Mouse (Mus musculus) heart, postnatal 10 days (tissue): ENCODE measurements around the gene Prkag2. TPM values are rescaled to one million over a fixed set of nuclear protein-coding genes. Genes with fewer than 3 reads are reported as not detected.

Experiments used
- DNase-seq, 2 experiments: peaks; one replicate each; pipeline ENCODE4 v3.0.0; 2021
- intact Hi-C: fragments of 180-260 bp; cut with DNase I; formaldehyde crosslinking; loops from one replicate; pipeline ENCODE4 v1.15.1; 2025
- total RNA-seq, 2 experiments: library from RNA; stranded (reverse); gene quantifications; 2 replicates each; pipeline ENCODE4 v1.2.3; 2021

Prkag2 gene
- total RNA-seq, 2 experiments from 2014 or later, result 82.5 to 85.2 TPM

GRCm38 (mm10) chr5:24935446-24935845 is 165.0 kb downstream of the Prkag2 start:
- no peak for DNase-seq

GRCm38 (mm10) chr5:24933760-24934159 is 166.7 kb downstream of the Prkag2 start:
- DNase-seq, result no peak
- intact Hi-C loops, result no loop called here

More at GRCm38 (mm10) chr5:24935446-24935845, 165.0 kb downstream of the Prkag2 start:
- intact Hi-C loops, result no loop called here

- intact Hi-C loops, result no loop called here
- DNase-seq, result no peak
These were observed 168.8 kb downstream of the Prkag2 start for GRCm38 (mm10) chr5:24931578-24932185.

GRCm38 (mm10) chr5:24930831-24931577 is 169.4 kb downstream of the Prkag2 start:
- intact Hi-C loops, result no loop called here
- DNase-seq, result no peak

GRCm38 (mm10) chr5:24928816-24929215 is 171.6 kb downstream of the Prkag2 start:
- no peak for DNase-seq
- intact Hi-C loops, result no loop called here

GRCm38 (mm10) chr5:24927706-24928105 is 172.7 kb downstream of the Prkag2 start:
- intact Hi-C loops, result no loop called here
- DNase-seq, result no peak

GRCm38 (mm10) chr5:24919155-24919554 is 181.3 kb downstream of the Prkag2 start:
- DNase-seq, result peak; percentile 50 to 53
- intact Hi-C loops, result no loop called here

GRCm38 (mm10) chr5:24916511-24916910 is 183.9 kb downstream of the Prkag2 start:
- DNase-seq, result no peak
- intact Hi-C loops, result no loop called here

- intact Hi-C loops, result no loop called here
- no peak for DNase-seq
These were observed 185.3 kb downstream of the Prkag2 start for GRCm38 (mm10) chr5:24915119-24915518.

- intact Hi-C loops, result no loop called here
- no peak for DNase-seq
These were observed 186.8 kb downstream of the Prkag2 start for GRCm38 (mm10) chr5:24913656-24914055.

GRCm38 (mm10) chr5:24908820-24909716 is 191.4 kb downstream of the Prkag2 start:
- intact Hi-C loops, result loop anchor here (5.0 to 10.0 kb wide), 2 partner anchors 68 to 234 kb away; no protein-coding TSS in a partner anchor
- peak in 1 of 2 experiments; percentile 87 for DNase-seq

GRCm38 (mm10) chr5:24908141-24908819 is 192.2 kb downstream of the Prkag2 start:
- intact Hi-C loops, result loop anchor here (5.0 to 10.0 kb wide), 2 partner anchors 69 to 233 kb away; no protein-coding TSS in a partner anchor
- DNase-seq, result peak; percentile 89

- no peak for DNase-seq
- intact Hi-C loops, result loop anchor here (5.0 to 10.0 kb wide), 2 partner anchors 70 to 233 kb away; no protein-coding TSS in a partner anchor
These were observed 192.7 kb downstream of the Prkag2 start for GRCm38 (mm10) chr5:24907737-24908136.

- intact Hi-C loops, result loop anchor here (5.0 to 10.0 kb wide), 2 partner anchors 70 to 232 kb away; no protein-coding TSS in a partner anchor
These were observed 193.6 kb downstream of the Prkag2 start for GRCm38 (mm10) chr5:24906844-24907243.

GRCm38 (mm10) chr5:24904941-24905340 is 195.5 kb downstream of the Prkag2 start:
- DNase-seq, result no peak
- intact Hi-C loops, result loop anchor here (5.0 to 10.0 kb wide), 3 partner anchors 72 to 230 kb away; no protein-coding TSS in a partner anchor

More at GRCm38 (mm10) chr5:24906844-24907243, 193.6 kb downstream of the Prkag2 start:
- no peak for DNase-seq

- intact Hi-C loops, result loop anchor here (5.0 to 10.0 kb wide), 2 partner anchors 178 to 230 kb away; no protein-coding TSS in a partner anchor
These were observed 196.0 kb downstream of the Prkag2 start for GRCm38 (mm10) chr5:24904423-24904822.

GRCm38 (mm10) chr5:24904001-24904400 is 196.4 kb downstream of the Prkag2 start:
- intact Hi-C loops, result loop anchor here (5.0 to 10.0 kb wide), 2 partner anchors 178 to 229 kb away; no protein-coding TSS in a partner anchor
- DNase-seq, result no peak

More at GRCm38 (mm10) chr5:24904423-24904822, 196.0 kb downstream of the Prkag2 start:
- no peak for DNase-seq

GRCm38 (mm10) chr5:24902835-24903234 is 197.6 kb downstream of the Prkag2 start:
- DNase-seq, result peak; percentile 52 to 61

GRCm38 (mm10) chr5:24895606-24896005 is 204.8 kb downstream of the Prkag2 start:
- intact Hi-C loops, result no loop called here
- no peak for DNase-seq

More at GRCm38 (mm10) chr5:24902835-24903234, 197.6 kb downstream of the Prkag2 start:
- intact Hi-C loops, result loop anchor here (1.0 to 10.0 kb wide), 3 partner anchors 108 to 228 kb away; no protein-coding TSS in a partner anchor

- intact Hi-C loops, result no loop called here
- DNase-seq, result no peak
These were observed 205.6 kb downstream of the Prkag2 start for GRCm38 (mm10) chr5:24894814-24895213.
